Mouse (Mus musculus): ENCODE measurements around the gene Ell.

Gene Ell

DNA sequence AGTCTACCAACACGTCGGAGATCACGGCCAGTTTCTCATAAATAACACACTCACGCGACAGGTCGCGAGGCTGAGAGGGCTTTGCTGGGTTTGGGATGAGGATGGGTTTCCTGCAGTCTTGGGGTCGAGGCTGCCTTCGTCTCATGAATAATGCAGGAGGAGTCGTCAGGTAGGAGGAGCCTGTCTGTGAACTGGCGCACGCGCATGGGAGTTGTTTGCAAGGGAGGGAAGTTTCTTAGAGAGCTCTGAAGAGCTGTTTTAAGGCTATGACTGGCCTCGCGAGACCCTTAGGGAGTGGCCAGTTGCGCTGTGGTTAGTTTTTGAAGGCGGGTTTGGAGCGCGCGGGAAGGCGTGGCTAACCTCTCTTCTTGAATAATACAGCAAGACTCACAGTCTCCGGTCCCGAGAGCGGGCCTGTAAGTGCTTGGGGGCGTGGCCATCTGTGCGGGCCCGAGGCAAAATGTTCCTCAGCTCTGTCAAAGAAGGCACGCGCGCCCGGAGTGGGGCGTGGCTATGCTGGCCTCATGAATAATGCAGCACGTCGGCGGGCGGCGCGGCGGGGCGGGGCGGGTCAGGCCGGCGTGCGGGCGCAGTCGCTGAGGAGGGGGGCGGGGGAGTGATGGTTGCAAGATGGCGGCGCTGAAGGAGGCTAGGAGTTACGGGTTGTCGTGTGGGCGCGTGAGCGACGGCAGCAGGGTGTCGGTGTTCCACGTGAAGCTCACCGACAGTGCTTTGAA, at the start of gene Ell:
Ell (plus strand) TSS at position 381 of the 737 bp plus-strand sequence.
- DNase-seq (ENCODE audit: low spot score in 2 of 2): peak; percentile 99

DNA sequence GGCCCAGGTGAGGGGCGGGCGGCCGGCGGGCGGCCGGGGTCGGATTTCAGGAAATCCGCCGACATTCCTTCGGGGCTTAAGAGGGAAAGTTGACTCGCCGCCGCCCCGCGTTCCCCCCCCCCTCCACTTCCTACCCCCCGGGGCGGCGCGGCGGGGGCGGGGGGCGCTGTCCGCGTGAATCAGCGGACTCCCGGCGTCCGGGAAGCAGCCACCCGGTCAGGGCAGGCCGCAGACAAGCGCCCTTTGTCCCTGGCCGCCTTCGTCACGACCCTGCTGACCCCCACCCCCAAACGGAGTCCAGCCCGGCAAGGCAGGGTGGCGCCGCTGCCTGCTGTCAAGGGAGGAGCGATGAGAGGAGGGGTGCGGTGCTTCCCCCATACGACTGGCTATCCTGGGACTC, 49.7 kb upstream of the Ell start:
- no peak for DNase-seq (ENCODE audit: low spot score in 2 of 2)

DNA sequence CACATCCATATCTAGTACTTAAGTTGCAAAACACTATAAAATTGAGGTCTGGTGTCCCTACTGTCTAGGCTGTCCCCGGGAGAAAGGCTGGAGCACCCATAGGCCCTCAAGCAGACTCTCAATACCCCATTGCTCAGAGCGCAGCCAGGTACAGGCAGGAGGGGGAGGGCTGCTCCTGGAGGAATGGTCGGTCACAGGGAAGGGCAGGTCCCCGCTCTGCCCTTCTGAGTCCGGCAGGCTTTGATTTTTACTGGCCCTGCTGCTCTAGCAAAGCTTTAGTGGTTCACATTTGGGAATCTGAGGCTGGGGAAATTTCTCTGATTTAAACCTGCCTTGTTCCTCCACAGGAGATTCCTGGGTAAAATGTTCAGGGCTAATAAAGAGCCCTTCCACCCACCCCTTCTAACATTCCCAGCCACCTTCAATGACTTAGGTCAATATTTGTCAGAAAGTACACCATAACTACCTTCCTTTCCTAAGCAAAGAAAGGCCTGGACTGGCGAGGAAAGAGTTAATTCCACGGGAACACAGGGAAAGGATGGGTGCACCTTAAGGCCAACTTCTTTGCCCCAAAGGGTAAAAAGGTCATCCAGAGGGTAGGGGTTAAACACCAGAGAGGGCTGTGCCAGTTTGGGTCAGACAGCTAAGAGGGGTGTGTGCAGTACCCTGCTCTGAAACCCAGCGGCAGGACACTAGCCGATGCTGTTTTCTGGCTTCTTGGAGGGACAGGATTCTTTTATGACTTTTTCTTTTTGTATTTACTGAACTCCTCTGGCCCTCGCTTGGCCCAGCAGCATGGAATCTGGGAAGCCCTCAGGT, 49.0 kb upstream of the Ell start:
- no peak for DNase-seq (ENCODE audit: low spot score in 2 of 2)

DNA sequence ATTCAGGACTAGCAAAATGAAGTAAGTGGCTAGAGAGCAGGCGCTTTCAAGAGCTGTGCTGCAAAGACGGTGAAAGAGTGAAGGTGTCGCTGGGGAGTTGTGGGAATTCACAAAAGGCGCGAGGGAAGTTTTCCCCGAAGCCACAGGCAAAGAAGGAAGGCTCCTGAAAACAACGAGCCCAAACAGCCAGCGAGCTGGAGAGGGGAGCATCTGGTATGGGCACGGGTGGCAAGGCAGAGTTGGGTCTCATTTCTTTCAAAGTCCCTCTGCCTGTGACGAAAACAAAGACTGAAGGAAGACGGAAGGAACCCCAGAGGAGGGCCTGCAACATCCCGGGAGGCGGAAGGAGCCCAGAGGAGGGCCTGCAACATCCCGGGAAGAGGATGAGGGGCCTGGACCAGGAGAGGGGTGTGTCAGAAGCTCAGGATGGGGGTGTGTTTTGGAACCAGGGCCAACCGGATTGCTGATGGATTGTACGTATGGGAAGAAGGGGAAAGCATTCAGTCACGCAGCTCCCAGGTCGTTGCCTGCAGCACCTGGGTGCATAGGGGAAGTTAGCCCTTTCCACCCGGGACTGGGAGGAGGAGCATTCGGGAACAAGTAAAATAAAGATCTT, 48.3 kb upstream of the Ell start:
- DNase-seq (ENCODE audit: low spot score in 2 of 2): no peak

DNA sequence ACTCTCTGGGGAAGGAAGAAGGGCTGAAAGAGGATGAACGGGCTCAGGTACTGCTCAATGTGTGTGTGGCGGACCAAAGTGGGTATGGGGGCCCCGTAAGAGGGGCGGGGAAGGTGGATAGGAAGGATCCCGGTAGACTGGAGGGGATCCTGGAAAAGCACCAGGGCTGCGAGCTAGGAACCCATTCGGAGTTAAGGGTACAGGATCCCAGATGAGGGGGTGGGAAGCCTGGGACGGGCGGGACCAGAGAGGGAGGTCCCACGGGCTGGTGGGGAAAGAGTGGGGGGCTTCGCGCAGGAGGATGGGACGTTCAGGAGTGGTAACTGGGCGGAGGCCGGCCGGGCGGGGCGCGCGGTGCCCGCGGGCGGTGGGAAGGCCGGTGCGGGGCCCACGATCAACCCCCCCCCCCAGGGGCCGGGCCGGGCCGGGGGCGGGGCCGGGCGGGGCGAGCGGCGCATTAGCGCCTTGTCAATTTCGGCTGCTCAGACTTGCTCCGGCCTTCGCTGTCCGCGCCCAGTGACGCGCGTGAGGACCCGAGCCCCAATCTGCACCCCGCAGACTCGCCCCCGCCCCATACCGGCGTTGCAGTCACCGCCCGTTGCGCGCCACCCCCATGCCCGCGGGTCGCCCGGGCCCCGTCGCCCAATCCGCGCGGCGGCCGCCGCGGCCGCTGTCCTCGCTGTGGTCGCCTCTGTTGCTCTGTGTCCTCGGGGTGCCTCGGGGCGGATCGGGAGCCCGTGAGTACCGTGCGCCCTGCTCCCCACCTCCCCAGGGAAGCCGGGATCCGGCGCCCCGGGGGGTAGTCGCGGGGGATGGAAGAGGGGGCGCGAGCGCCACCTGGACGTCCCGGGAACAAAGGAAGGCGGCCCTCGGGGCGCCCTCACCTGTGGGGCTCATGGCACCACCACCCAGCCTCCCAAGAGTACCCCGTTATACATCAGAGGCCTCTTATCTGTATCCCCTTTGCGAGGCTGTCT, 46.3 kb upstream of the Ell start, which contains the start of gene Crlf1:
Crlf1 (plus strand) TSS at position 495 of the 977 bp plus-strand sequence.
- DNase-seq (ENCODE audit: low spot score in 2 of 2): no peak

DNA sequence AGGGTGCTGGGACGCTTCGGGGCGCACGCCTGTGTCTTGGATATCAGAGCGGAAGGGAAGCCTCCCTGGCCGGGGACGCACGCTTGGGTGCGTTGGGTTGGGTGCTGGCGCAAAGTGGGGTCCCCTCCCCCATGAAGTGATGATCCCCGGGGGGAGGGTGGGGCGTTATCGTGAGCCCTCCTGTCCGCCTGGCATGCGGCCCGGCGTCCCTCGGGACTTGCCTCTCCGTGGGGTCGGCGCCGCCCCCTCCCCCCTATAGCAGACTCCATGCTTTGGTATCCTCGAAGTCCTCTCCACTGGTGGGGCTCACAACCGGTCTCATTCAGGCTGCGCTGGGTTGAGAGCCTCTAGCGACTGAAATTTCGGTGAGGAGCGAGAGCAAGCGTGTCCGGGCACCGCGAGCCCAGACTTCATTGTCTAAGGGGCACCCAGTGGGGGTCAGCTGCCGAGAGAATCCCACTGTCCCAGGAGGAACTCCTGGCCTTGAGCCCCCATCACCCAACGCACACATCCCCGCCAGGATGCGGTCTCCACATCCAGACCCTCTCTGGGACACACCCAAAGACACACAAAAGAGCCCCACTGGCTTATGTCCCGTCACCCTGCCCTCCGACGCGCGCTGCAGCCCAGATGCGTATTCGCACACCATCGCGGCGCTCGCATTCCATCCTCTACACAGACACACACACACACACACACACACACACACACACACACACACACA, 45.4 kb upstream of the Ell start:
- no peak for DNase-seq (ENCODE audit: low spot score in 2 of 2)

DNA sequence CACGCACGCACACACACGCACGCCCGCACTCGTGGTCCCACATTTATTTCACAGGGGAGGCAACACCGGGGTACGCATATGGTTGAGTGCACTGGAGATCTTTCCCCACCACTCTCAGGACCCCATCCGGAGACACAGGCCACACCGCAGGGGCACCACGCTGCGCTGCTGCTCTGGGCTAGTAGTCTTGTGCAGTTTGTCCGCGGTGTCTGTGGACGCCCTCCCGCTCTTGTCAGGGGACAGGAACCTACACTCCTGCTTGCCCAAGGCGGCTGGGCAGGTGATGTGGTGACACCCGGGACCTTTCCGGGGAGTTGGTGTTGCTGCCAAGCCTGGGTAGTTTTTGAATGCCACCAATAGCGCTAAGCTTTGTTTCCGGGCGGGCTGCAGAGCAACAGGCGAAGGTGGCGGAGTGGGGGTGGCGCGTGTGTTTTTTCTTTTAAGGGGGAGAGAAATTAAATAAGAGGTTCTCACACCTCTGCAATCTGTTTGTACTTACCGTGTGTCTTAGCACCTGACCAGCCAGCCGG, 44.8 kb upstream of the Ell start:
- DNase-seq (ENCODE audit: low spot score in 2 of 2): no peak

DNA sequence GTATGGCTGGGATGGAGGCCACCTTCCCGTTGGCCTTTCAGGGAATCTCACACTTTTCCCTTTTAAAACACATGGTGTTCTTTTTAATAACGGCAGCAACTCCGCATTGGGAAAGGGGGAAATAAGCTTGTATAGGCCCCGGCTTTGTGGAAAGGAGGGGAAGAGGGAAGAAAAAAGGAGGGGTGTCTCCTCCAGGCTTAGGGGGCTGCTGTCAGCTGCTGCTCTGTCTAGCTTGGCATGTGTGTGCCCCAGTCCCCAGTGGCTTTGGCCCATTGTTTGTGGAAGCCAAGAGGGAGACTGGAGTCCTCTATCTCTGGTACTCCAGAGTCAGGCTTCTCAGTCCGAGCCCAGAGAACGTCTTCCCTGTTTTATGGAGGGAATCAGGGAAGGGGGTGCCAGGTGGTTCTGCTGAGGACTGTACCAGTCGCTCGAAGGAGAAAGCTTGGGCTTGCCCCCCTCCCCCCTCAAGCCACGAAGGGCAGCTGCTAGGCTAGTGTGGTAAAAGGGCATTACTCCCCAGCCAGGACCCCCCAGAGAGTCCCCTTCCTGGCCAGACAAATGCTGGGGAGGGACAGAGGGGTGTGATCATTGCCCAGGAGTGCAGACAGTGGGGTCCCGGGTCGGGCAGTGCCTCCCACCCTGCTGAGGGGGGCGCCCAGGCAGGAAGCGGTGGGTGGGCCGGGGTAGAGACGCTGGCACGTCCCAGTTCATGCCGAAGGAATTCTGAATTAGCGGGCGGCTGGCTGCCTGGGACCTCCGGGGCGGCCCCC, 44.1 kb upstream of the Ell start:
- no peak for DNase-seq (ENCODE audit: low spot score in 2 of 2)

DNA sequence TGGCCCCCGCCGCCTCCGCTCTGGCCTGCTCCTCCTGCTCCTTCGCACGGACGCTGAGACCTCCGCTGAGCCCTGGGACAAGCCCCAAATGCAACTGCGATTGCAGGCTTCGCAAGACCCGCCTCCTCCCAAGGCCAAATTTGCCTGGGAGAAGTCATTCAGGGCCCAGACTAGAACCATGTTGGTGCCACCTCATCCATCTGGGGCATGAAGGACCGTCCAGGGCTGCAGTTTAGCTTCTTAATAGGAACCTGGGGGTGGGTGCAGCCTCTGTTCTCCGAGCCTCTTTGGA, 43.5 kb upstream of the Ell start:
- no peak for DNase-seq (ENCODE audit: low spot score in 2 of 2)

DNA sequence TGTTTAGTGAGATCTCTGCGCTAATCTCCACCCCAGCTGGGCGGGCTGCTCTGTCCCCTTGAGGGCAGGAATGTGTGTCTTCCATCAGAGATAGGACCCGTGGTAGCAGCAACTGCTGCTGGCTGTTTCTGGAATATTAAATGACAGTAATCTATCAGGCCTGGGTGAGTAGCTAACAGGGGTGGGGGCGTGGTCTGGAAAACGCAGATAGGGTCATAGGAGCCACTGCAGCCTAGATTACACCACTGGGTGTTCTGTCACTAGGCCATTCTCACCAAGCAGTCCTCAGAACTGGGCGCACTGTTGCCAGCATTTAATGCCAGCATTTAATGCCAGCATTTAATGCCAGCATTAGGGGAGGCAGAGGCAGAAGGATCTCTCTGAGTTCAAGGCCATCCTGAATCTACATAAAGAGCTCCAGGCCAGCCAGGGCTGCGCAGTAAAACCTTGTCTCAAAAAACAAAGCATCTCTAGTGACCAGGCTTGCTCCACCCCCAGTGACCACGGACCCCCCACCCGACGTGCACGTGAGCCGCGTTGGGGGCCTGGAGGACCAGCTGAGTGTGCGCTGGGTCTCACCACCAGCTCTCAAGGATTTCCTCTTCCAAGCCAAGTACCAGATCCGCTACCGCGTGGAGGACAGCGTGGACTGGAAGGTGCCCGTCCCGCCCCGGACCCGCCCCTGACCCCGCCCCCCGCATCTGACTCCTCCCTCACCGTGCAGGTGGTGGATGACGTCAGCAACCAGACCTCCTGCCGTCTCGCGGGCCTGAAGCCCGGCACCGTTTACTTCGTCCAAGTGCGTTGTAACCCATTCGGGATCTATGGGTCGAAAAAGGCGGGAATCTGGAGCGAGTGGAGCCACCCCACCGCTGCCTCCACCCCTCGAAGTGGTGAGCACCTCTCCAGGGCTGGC, 38.6 kb upstream of the Ell start:
- DNase-seq (ENCODE audit: low spot score in 2 of 2): no peak

DNA sequence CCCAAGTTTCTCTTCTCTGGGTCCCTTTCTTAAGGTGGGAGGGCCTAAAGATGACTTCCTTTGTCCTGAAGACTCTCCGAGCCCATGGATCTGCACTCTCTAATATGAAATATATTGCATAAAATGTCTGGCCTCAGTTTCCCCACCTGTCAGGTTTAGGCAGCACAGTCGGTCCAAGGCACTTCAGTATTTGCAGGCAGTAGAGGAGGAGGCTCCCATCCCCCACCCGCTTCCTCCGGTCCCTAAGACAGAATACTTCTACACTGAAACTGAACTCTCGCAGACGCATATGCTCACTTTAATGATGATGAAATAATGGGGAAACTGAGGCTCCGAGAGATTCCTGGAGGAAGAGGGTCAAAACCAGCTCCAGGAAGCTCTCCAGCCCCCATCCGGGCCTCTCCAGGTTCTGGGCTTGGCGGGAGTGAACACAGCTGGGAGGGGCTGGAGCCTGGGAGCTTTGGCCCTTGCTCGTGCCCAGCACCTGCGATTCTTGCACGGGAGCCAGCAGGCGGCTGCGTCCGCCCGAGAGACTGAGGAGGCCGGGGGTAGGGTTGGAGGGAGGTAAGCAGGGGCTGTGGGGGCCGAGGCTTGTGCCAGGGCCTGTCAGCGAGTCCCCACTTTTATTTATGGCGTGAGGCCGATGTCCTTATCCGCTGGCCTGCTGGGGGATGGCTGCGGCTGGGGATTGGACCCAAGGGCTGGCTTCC, 37.3 kb upstream of the Ell start:
- DNase-seq (ENCODE audit: low spot score in 2 of 2): peak in 1 of 2 experiments; percentile 32

DNA sequence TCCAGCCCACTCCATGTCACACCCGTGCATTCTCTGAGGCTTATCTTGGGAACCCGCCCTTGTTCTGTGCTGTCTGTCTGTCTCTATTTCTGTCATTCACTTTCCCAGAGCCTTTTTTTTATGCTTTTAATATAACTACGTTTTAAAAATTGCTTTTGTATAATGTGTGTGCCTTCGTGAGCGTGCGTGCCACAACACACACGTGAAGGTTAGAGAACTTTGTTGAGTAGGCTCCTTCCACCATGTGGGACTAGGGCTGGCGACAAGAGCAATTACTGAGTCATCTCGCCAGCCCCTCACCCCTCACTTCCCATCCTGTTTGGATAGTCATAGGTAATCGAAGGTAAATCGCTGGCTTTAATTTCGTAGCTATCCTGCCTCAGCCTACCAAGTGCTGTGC, 36.7 kb upstream of the Ell start:
- DNase-seq (ENCODE audit: low spot score in 2 of 2): no peak

DNA sequence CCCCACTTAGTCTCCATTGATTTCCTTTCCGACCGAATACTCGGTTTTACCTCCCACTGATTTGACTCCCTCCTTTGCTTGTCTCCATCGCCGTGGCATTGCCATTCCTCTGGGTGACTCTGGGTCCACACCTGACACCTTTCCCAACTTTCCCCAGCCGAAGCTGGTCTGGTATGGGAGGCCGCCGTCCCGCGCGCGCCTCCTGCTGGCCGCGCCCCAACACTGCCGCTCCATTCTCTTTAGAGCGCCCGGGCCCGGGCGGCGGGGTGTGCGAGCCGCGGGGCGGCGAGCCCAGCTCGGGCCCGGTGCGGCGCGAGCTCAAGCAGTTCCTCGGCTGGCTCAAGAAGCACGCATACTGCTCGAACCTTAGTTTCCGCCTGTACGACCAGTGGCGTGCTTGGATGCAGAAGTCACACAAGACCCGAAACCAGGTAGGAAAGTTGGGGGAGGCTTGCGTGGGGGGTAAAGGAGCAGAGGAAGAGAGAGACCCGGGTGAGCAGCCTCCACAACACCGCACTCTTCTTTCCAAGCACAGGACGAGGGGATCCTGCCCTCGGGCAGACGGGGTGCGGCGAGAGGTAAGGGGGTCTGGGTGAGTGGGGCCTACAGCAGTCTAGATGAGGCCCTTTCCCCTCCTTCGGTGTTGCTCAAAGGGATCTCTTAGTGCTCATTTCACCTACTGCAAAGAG, 36.1 kb upstream of the Ell start:
- peak; percentile 70 to 73 for DNase-seq (ENCODE audit: low spot score in 2 of 2)

DNA sequence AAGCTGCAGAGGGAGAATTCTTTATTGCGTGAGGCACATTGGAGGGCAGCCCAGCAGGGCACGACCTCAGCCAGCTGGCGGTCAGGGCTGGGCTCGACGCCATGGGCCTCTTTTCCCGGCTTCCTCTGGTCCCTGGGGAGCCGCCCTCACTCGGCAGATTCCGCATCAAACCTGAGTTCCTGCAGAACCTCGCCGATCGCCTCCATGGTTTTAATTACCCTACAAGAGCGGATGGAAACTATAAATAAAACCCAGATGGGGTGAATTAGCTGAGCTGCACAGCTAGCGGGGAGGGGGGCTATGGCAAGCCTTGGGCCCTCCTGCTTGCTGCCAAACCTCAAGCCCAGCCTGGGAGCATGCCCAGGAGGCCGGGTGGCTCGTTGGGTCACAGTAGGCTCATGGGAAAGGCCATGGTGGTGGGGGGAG, 35.0 kb upstream of the Ell start:
- DNase-seq (ENCODE audit: low spot score in 2 of 2): peak; percentile 66 to 78

DNA sequence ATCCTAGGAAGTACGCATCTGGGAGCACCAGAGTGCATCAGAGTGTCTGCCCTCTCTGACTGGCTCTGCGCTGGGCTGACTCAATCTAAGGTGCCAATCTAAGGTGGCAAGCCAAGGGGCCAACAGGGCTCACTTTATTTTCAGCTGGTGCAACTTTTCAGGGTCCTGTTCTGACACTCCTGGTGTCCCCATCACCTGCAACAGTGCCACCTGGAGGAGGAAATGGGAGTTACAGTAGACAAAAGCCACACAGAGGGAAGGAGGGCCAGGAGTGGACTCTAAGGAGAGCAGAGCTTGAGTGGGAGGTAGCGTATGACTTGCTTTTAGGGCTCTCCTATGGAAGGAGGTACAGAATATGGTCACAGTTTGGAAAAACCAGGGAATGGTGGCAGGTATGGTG, 34.4 kb upstream of the Ell start:
- peak; percentile 54 to 80 for DNase-seq (ENCODE audit: low spot score in 2 of 2)

DNA sequence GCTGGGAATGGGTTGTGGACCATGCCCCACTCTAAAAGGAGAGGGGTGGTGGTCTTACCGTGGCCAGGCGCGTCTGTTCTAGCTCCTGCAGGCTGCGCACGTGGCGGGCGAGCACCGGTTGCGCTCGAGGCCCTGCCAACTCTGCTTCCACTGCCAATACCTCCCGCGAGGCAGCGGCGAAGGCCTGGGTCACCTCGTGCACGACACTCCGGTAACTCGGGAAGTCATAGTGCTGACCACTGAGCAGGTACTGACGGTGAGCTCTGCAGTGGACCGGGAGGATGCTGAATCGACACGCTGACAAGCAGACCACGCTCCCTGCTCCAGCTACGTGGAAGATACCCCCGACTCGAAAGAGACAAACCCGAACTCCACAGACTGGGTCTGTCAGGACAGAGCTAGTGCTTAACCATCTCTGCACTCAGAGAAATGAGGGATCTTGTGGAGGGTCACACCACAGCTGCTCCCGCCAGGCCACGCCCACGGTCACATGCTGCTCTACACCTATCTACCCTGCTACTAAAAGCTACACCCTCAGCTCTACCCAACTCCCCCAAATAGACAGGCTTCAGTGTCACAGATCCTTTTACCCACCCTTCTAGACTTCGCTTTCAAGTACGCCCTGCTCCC, 33.4 kb upstream of the Ell start:
- no peak for DNase-seq (ENCODE audit: low spot score in 2 of 2)

Measured in urinary bladder, postnatal 4 days (tissue).